Mouse (Mus musculus): ENCODE results near the gene Bod1l.

Bod1l gene

DNA sequence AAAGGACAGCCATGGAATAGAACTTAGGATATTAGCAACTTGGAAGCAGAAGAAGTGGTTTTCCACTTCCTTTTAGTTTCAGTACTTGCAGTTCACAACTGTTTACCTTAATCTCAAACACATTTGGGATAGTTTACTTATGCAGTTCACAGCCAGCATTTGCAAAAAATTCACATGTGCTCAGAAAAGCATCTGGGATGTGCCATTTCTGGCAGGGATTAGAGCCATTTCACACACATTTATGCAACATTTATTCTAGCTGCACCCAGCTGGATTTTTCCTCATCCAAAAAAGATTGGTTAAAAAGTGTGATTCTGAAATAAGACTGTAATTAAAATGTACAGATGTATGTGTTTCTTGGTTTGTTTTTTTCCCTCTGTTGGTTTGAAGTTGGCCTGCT lies 49.7 kb downstream of the Bod1l start:
- no peak for DNase-seq

DNA sequence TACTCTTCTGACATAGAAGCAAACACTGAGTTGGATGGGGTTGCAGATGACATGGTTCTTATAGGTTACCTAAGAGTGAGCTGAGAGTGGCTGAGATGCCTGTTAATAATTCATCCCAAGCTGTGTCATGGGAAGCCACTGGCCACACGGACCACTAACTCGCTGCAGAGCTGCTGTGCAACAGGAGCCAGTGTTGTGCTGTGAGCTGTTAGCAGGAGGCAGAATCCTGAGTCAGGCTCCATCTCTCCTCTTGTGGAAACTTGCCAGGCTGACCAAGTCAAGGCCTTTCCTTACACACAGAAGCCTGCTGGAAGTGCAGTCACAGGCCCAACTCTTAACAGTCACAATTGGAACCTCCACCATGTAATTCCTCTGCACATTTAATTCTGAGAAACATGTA lies 53.6 kb downstream of the Bod1l start:
- peak; percentile 23 to 46 for DNase-seq

DNA sequence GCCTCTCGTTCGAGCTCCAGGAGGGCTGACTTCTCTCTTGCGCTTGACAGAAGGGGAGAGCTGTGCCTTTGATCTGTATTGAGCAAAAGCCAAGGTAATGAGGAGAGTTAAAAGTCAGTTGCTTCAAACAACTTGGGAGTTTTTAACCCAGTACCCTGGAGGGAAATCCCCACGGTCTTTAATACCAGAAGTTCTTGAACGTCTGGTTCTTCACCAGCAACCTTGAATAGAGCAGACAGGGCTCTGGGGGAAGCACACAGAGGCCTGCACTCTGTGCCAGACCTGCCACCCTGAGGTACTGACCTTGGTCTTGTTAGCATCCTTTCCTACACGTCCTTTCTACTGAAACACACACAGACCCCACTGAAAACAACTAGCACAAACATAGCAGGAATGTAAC lies 55.2 kb downstream of the Bod1l start:
- no peak for DNase-seq

DNA sequence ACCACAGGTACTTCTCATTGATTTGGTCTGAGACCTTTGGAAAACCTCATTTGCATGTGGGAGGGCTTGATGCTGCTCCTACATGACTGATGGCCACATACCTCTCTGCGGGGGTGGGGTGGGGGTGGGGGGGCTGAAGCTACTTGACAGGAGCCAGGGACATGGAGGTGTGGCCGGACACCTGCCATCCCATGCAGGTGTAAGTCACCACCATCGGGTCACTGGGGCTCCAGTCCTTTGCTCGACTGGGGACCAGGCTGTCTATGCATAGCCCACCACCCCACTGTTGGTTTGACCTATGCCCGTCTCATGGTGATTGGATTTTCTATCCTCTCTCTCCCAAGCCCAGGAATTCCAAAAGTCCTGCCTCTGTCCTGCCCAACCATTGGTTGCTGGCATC lies 62.2 kb downstream of the Bod1l start:
- no peak for DNase-seq

DNA sequence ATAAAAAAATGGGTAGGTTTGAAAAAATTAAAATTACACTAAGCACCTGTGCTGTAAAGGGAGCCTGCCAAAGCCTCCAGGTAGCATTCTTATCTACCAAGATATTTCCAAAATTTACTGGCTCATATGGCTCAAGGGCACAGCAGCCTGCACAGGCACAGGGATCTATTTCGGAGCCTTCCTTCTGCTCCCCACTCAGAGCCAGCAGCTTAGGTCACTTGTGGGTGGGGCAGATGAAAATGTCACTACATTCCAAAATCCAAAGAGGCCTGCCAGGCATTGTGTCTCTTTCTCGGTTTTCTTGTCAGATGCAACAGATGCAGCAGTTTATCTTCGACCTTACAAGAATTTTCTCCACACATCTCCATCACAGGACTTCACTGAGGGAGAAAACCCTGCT lies 64.1 kb downstream of the Bod1l start:
- no peak for DNase-seq

DNA sequence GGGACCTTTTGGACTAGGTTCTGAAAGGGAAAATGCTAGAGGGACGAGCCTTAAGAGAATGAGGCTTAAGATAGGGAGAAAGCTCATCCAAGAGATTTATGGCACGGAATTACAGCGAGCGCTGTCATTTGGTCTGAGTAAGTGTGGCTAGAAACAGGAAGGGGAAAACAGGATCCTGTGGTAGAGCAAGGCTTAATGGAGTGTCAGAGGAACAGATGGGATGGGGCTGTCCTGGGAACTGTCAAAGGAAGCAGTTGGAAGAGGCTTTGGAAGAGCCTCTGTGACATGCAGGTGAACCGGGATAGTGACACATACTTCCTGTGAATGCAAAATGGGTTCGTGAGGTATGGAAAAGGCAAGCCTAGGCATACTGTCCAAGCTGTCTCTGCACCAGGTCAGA lies 68.4 kb downstream of the Bod1l start:
- DNase-seq = no peak

DNA sequence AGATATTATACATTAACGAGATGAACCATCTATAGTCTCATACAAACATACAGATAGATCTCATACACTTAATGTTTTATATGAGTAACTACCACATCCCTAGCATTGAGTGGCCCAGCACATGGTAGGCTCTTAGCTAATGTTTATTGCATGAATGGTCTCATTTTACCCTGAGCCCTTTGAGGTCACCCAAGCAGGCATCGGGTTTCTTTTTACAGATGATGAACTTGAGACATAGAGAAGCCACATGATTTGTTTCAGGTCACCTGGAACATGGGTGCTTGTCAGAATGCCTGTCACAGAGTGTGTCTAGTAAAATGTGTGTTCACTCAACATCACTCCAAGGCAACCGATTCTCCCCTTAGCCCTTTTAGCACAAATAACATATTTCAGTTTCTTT lies 68.8 kb downstream of the Bod1l start:
- no peak for DNase-seq

DNA sequence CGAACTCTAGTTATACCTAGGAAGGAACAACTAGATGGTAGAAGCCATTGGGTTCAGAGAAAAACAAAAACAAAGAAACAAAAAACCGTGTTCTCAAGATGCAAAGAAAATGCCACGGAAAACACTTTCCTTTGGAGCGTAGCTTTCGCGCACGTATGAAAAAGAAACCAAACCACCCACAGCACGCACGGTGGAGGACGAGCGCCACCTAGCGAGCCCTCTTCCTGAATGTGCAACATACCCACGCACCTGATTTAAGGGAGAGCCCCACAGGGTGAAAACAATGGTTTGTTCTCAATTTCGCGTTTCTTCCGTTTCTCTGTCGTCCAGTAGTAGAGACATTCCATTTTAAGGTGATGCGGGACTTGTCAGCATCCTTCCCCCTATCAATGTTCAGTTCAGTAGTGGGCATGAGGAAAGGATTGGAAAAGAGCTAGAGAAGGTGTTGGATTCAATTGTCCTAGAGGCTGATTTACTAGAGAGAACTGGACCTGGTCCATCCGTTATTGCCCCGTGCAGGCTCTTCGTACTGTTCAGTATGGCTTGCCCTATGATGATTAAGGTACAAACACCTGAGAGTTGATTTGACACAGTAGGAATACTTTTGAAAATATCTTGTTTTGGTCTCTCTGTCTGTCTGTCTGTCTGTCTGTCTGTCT lies 75.6 kb downstream of the Bod1l start:
- DNase-seq = peak; percentile 94 to 95

DNA sequence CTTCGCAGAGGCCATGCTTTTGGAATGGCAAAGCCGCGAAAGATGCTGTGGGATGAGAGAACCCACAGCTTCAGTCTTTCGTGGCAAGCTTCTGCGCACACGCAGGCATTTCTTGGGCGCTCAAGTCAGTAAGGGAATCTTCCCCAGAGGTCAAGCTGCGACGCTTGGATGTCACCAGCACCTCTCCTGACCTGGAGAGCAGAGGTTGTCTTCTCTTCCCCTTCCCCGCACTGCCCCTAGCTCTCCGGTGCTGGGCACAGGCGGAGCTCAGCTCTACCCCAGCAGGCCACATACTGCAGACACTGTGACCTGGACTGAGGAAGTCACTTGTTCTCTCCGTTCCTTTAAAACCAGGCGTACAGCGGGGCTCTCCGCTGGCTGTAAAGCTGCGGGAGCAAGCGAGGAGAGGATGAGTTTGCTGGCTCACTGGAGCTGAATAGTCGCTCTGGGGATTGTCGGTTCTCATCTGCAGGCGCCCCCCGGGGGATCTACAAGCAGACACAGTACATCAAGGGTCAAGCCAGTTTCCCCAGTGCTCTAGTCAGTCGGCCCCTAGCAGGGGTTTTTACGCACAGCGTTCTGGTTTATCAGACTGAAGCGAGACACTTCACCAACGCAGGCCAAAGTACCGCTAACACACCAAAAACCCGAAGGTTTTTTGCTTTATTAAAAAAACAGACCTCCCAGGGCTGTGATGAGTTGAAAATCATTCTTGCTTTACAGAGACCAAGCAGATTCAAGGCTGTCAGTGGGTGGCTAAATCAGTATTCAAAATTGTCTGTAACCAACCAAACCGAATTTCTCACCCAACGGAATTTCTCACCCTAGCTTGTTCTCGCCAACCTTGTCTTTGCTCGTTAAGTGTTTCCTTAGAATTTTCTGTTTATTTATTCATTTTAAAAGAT lies 76.6 kb downstream of the Bod1l start:
- DNase-seq = peak in 1 of 2 experiments; percentile 32

DNA sequence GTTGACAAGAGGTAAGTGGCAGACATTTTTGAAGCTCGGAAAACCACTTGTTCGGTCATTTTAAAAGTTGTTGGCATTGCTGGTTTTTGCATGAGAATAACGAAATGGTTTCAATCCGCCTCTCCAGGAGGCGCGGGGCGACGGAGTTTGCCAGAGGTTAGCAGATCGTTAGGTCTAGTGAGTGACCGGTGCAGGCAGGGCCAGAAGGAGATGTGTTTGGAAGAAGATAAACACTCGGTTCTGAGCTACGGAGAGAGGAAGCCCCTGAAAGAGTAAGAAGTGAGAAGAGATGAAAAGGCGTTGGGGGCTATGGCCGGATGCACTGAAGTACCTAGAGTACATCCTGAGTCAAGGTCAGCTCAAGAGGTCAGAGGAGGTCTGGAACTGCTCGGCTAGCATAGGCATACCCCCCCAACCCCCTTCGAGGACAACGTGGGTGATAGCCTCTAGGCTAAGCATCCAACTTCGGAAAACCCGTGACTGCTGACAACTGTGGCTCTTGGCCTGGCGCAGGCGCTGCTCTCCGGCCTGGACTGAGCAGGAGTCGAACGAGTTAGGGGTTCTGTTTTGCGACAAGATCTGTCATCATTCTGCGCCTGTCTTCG lies 77.6 kb downstream of the Bod1l start:
- no peak for DNase-seq

DNA sequence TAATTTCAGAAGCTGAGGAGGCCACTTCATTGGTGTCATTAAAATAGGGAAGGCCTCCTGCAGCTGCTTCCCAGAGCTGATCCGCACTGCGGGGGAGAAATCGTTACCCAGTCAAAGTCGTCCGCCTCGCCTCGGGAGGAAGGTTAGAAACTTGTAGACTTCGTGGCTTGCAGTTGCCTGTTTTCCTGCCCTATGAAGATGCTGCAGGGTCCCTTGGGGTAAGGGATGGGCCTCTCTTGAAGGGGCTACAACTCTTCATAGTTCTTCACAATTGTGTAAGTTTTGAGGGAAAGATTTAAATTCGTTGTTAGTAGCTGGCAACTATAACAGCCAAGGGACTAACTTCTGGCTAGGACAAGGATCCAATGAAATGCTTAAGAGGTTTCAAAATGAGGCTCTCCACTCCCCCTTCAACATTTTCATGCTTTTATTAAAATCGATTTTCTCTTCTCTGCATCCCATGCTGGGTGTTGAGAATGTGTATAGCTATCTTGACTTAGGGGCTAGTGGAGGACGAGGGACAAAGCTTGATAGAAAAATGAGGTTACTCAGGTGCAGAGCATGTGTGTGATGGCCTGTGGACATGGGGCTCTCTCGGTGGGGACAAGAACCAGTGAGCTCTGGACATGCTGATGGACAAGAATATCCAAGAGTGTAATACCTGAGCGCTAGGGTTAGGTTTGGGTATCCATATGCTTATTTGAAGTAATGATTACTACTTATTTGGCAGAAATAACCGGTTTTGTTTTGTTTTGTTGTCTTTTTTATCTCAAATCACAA lies 78.3 kb downstream of the Bod1l start:
- DNase-seq = peak; percentile 42 to 46

DNA sequence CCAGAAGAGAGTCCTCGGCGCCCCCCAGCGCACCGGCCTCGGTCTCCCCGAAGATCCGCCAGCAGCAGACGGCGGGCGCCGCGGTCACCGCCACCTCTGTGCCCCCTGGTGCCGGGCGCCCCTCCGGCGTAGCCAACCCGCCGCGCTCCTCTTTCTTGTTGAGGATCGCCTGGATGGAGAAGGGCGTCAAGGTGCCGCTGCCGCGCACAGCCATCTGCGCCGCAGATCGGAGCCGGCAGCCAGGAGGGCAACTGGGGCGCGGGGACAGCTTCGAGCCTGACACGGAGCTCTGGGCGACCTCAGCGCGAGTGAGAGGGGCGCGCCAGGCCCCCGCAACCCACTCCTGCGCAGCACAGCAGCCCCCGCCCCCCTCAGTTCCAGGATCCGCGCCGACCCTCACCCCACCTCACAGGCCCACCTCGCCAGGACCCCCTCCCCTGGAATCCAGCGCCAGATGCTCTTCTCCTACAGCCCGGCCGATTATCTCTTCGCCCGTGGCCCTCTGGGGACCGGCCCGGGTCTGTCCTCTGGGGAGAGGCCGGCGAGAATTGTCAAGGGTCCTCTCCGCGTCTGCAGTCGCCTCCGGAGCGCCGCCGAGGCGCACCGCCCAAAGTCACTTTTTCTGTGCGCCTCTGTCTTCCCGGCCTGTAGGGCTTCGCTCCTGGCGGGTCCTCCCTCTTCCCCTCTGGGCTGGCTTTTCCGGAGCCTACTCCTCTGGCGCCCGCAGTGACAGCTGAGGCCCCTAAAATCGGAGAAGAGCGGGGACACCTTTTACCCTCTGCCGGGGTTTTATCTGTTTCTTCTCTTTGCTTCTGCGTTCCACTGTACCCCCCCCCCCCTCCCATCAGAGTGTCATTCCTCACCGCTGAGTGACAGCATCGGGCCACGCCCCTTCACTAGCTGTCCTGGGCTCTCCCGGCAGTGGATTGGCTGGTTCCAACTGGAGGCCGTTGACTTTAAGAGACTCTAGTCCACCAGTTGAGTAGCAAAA lies 80.1 kb downstream of the Bod1l start, which contains the start of gene Nkx3-2:
Gene Nkx3-2 (minus strand): TSS at position 771 of the 991 bp plus-strand sequence.
- DNase-seq = peak in 1 of 2 experiments; percentile 52

DNA sequence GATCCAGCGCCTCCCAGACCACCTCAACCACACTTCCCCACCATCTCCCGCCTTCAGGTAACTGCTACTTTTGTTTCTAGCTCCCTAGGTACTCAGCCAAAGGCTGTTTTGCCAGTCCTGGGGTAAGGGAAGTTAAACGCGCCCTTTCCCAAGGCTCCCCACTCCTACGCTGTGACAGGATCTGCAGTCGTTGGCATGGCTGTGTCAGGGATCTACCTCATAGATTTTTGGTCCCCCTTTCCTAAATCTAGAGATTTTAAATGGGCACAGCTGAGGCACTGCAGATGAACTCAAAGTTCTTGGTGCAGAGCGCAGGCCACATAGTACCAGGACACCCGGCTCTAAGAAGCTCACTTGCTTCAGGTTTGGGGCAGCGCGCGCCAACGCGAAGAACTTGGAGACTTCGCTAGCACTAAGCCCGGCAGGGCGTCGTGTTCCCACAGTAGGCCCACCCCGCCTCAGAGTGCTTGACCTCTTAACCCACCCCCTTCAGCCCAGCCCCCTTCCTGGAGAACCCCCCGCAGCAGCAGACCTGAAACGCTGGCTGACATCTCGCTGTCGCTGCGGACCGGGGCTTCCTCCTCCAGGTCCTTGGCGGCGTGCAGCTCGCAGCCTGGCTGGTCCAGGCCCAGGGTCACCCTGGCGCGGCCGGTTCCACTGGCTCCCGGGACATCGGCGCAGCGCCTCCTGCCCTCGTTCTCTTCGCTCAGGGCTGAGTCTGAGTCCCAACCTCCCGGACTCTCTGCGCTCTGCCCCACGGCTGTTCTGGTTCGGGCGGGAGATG lies 81.0 kb downstream of the Bod1l start:
- DNase-seq = peak in 1 of 2 experiments; percentile 32

DNA sequence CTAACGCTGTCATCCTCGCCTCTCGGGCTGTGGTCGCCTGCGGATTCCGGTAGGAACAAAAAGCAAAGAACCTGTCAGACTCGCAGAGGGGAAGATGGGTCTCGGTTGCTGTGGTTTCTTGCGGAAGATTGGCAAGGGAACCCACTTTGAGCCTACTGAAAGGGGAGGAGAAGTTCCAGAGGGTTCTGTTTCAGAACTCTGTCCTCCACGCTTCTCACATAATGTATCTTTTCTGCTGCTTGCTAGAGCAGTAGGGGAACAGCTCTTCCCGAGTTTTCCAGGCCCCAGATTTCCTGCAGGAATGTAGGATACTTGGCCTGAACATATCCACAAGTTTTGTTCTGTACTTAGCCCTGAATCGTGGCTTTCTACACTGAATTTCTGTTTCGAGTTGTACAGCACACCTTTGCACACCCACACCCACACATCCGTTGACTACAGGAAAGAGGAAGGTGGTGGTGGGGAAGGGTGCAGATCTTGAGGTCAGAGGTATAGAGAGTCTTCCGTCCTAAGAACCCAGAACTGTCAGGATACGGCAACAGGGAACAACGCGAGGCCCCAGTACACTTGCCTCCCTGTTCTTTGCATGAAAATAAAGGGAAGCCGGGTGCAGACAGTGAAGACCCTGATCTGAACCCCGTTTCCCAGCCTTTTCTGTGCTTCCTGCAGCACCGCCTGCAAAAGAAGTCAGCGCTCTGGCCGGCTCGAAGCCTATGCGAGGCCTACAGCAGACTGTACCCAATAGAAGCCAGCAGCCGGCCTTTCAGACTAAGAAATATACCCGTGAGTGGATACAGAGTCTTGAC lies 81.8 kb downstream of the Bod1l start:
- DNase-seq = no peak

DNA sequence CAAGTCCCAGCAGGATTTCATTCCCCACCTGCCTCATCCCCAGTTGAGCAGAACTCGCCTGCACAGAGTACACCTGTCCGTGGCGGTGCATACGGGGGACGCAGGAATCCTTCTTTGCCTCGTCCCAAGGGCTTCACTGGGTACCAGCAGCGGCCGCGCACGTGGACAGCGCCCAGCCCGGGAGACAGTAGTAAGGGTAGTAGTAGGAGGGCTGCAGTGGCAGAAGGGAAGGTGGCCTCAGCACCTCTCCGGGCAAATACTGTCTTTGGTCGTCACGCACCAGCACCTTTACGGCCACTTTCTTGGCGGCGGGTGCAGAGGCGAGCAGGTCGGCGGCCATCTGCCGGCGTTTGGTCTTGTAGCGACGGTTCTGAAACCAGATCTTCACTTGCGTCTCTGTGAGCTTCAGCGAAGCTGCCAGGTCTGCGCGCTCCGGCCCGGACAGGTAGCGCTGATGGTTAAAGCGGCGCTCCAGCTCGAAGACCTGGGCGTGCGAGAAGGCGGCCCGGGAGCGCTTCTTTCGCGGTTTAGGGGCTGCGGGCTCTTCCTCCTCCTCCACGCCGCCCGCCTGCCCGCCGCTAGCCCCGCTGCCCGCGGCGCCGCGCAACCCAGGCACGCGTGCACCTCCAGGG lies 82.5 kb downstream of the Bod1l start:
- peak in 1 of 2 experiments; percentile 43 for DNase-seq

DNA sequence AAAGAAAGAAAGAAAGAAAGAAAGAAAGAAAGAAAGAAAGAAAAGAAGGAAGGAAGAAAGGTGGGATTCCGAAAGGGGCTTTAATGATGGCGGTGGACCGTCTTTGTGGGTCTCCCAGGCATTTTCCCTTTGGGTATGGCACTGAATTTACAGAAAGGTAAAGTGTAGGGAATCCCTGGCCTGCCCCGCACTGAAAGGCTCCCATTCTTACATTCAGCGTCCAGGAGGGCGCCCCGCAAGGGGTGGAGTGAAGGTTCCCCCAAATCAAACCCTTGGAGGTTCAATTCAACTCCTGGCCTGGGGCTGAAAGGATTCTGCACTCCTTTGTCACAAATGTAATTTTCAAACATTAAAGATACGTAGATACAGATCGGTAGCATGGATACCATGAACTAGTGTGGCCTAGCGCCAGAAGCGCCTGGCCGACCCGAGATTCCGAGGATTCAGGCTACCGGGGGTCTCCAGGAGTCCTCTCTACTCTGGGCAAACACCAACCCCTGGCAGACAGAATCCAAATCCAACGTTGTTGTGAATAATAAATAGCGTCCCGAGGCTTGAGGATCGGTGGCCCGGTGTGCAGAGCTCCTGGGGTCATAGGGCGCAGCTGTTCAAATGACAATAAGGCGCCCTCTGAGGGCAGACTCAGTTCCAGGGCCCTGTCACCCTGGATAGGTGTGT lies 83.1 kb downstream of the Bod1l start:
- no peak for DNase-seq

DNA sequence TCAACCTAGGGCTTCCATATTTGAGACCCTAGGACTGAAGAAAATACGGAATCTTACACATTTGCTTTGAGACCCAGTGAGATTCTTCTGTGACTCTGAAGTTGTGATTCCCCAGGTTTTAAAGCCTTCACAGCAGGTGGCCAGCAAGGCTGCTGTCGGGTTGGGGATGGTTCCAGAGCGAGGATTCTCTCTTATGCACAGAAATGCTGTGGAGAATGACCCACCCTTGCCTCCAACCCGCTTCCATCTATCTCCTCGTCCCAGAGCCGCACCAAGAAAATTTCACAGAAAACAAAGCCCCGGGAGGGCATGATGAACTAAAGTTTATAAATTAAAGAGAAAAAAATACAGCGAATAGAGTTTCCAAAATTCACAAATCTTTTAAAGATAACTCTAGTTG lies 84.0 kb downstream of the Bod1l start:
- no peak for DNase-seq

Data from kidney, postnatal 4 days (tissue).